Mouse (Mus musculus) bone marrow, adult 2 months (tissue): ENCODE measurements around the gene Ptprn2. TPM values are rescaled to one million over a fixed set of nuclear protein-coding genes. Genes with fewer than 3 reads are reported as not detected.

ENCODE experiments used
- H3K27ac ChIP-seq: fragments of 200-500 bp; 2 replicates; pipeline ENCODE4 v1.5.1; 2012; ENCODE audit warnings: low read depth, mild to moderate bottlenecking, control low read depth, inconsistent platforms, low read length; ENCODE audit not compliant: control insufficient read depth, poor library complexity, insufficient read depth
- H3K4me1 ChIP-seq: fragments of 200-500 bp; 2 replicates; pipeline ENCODE4 v1.6.1; 2011; ENCODE audit warnings: low read length; ENCODE audit not compliant: control insufficient read depth, insufficient read depth
- H3K4me3 ChIP-seq: fragments of 200-500 bp; replicated peaks from 2 replicates; pipeline ENCODE3; 2011; ENCODE audit warnings: mild to moderate bottlenecking, low read depth, low read length, control low read depth; ENCODE audit not compliant: control insufficient read depth
- CTCF ChIP-seq: fragments of 200-500 bp; IDR thresholded peaks from 2 replicates; pipeline ENCODE4 v1.5.1; 2011; ENCODE audit warnings: low read length, control low read depth; ENCODE audit not compliant: control insufficient read depth, insufficient read depth
- POLR2A ChIP-seq: fragments of 200-500 bp; IDR thresholded peaks from 2 replicates; pipeline ENCODE4 v1.6.1; 2011; ENCODE audit warnings: low read depth, mild to moderate bottlenecking, control low read depth, low read length, borderline replicate concordance; ENCODE audit not compliant: control insufficient read depth
- WGBS: fragments of 180-500 bp; shearing (Covaris S2); methylation state at CpG from one replicate; pipeline ENCODE4 v1.1.7; 2018; 5-methylcytosine and 5-hydroxymethylcytosine counted together
- polyA plus RNA-seq: library from polyadenylated mRNA; stranded (reverse); fragments of >200 nt; gene quantifications from 2 replicates; pipeline ENCODE4 v1.2.4, GENCODE M21; 2011; ENCODE audit warnings: low replicate concordance; ENCODE audit not compliant: missing spikeins, insufficient read depth, insufficient read length

Gene Ptprn2
- polyA plus RNA-seq, 1 experiment = 0.35 TPM

DNA sequence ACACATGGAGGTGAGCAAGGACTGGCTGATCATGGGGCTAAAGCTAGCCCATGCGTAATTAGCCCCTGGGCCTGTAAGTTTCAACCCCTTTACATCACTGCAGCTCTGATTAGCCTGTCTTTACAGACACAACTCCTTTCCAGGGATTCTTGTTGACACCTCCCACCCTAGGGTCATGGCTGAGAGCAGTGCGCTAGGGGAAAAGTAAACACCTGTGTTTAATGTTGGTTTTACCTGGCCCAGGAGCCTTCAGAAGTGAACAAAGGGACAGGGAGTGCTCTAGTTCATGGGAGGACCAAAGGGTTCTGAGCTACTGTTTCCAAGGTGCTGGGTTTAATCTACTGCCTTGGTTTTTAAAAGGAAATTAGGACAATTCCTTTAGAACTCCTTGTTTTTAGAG lies 100.6 kb downstream of the Ptprn2 start:
- no peaks in the 10 kb centered on the region for H3K4me1 ChIP-seq
- no peak overlapping the region for H3K27ac ChIP-seq
- H3K4me3 ChIP-seq = no peak overlapping the region
- 89% methylated on average over 2 of the region's 2 CpGs for WGBS
- TF ChIP-seq CTCF = no peak
- no peak for TF ChIP-seq POLR2A

DNA sequence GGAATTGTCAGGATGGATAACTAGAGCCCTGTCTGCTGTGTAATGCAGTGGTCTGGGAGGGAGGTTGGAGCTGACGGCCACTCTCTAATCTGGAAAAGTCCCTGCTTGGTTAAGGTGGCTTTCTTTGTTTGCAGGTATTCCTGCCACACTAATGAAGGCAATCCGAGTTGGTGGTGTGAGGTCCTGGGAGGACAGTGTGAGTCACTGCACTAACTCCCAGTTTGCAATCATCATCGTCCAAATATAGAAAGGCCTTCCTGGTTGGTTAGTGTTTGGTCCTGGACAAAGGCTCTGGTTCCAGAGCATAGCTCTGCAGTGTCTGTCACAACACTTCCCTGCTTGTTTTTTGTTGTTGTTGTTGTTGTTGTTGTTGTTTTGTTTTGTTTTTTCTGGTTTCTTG lies 102.0 kb downstream of the Ptprn2 start:
- Histone ChIP-seq H3K27ac (no peak overlapping the region), H3K4me3 (no peak overlapping the region), H3K4me1 (no peaks in the 10 kb centered on the region)
- TF ChIP-seq POLR2A (no peak), CTCF (no peak)
- 70% methylated on average over 3 of the region's 3 CpGs for whole genome bisulfite sequencing

- WGBS = 87% methylated on average over 5 of the region's 5 CpGs
- no peak for TF ChIP-seq CTCF
- TF ChIP-seq POLR2A = no peak
- Histone ChIP-seq H3K4me3 (no peak overlapping the region), H3K27ac (no peak overlapping the region), H3K4me1 (peaks cover 2% of the 10 kb centered on the region; the same call in 1 of the 2 replicates)
Observed at GRCm38 (mm10) chr12:116590076-116590475, 104.6 kb downstream of the Ptprn2 start.

DNA sequence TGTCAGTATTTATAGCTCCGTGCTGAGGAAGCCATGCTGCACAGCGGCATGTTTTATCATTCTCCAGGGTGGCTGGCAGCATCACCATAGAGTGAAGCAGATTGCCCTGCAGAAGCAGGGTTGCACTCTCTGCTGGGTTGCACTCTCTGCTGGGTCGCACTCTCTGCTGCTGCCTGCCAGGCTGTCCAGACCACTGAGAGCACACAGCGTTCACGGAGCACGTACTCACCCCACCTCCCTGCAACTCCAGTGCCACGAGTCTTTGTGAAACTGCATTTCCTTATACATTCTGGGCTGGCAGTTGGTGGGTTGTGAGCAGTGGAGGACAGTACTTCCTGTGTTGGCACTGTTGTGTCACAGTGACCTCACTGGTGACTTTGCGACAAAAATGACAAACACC lies 108.9 kb downstream of the Ptprn2 start:
- WGBS = 31% methylated on average over 8 of the region's 8 CpGs
- Histone ChIP-seq H3K4me1 (peaks cover 2% of the 10 kb centered on the region; the same call in 1 of the 2 replicates), H3K4me3 (no peak overlapping the region), H3K27ac (no peak overlapping the region)
- no peak for TF ChIP-seq CTCF
- no peak for TF ChIP-seq POLR2A

GRCm38 (mm10) chr12:116594866-116595610 lies 109.5 kb downstream of the Ptprn2 start:
- Histone ChIP-seq H3K4me1 (peaks cover 2% of the 10 kb centered on the region; the same call in 1 of the 2 replicates), H3K27ac (no peak overlapping the region), H3K4me3 (no peak overlapping the region)
- 87% methylated on average over 7 of the region's 7 CpGs for WGBS
- TF ChIP-seq POLR2A (no peak), CTCF (no peak)

- TF ChIP-seq POLR2A (no peak), CTCF (no peak)
- H3K4me3 ChIP-seq = no peak overlapping the region
- WGBS = 57% methylated on average over 4 of the region's 4 CpGs
- no peak overlapping the region for H3K27ac ChIP-seq
- peaks cover 2% of the 10 kb centered on the region; the same call in 1 of the 2 replicates for H3K4me1 ChIP-seq
Observed at GRCm38 (mm10) chr12:116595727-116596126, 110.2 kb downstream of the Ptprn2 start.

DNA sequence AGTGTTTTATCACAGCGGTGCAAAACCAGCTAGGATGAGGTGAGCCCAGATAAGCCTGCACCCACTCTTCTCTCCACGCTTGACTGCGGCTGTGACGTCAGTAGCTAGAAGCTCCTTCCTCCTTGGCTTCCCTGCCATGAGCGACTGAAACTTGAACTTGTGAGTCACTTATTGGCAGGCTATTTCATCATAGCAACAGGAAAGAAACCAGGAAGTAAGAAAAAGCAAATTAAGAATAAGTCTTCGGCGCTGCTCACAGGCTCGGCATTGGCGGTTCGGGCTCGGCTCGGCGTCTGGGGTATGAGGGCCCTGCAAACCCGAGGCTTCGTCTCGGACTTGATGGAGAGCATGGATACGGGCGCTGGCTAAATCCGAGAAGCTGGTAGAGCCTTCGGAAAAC lies 111.5 kb downstream of the Ptprn2 start:
- TF ChIP-seq CTCF = no peak
- no peak for TF ChIP-seq POLR2A
- WGBS = 81% methylated on average over 20 of the region's 20 CpGs
- no peak overlapping the region for H3K4me3 ChIP-seq
- H3K4me1 ChIP-seq = peaks cover 2% of the 10 kb centered on the region; the same call in 1 of the 2 replicates
- H3K27ac ChIP-seq = no peak overlapping the region

DNA sequence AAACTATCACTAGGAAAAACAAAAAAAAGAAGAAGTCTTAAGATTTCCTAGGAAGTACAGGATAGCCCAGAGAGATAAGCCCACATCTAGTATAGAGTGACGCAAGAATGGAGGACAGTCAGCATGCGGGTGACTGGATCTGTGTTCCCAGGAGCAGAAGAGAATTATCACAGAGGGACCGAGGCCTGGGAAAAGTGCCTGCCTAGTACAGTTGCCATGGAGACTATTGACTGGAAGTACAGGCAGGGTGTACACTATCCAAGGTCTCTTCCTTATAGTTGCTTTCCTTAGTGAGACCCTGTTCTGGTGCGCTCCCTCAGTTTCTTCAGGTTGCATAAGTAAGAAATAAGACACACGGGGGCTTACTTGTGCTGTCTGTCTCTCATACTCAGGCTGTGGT lies 112.2 kb downstream of the Ptprn2 start:
- H3K4me1 ChIP-seq = peaks cover 2% of the 10 kb centered on the region; the same call in 1 of the 2 replicates
- no peak overlapping the region for H3K4me3 ChIP-seq
- WGBS = 76% methylated on average over 5 of the region's 5 CpGs
- H3K27ac ChIP-seq = no peak overlapping the region
- TF ChIP-seq POLR2A (no peak), CTCF (no peak)
